Mouse (Mus musculus): ENCODE data around the gene Cdcp2. TPM values are rescaled to one million over a fixed set of nuclear protein-coding genes. Genes with fewer than 3 reads are reported as not detected.

Cdcp2 gene
- total RNA-seq, 2 experiments from 2014 or later = not detected

Other genes with a start within 250 kb of the Cdcp2 start
- 55.9 and 73.4 TPM in 2 replicates for gene Ssbp3, start 186.2 kb upstream of the Cdcp2 start, total RNA-seq (2015; ENCODE audit: low replicate concordance)
- gene Ssbp3, start 186.2 kb upstream of the Cdcp2 start, total RNA-seq (2017; ENCODE audit: low replicate concordance) = 49.8 and 56.6 TPM in 2 replicates
- 20.9 and 25.0 TPM in 2 replicates for gene Mrpl37, start 30.0 kb upstream of the Cdcp2 start, total RNA-seq (2015; ENCODE audit: low replicate concordance)
- gene Mrpl37, start 30.0 kb upstream of the Cdcp2 start, total RNA-seq (2017; ENCODE audit: low replicate concordance) = 5.4 and 17.2 TPM in 2 replicates
- 0.63 TPM in 1 of 2 replicates, not detected in the other for gene Cyb5rl, start 29.9 kb upstream of the Cdcp2 start, total RNA-seq (2015; ENCODE audit: low replicate concordance)
- 0.28 and 0.34 TPM in 2 replicates for gene Cyb5rl, start 29.9 kb upstream of the Cdcp2 start, total RNA-seq (2017; ENCODE audit: low replicate concordance)
- 124 and 174 TPM in 2 replicates for gene Tmem59, start 81.5 kb downstream of the Cdcp2 start, total RNA-seq (2015; ENCODE audit: low replicate concordance)
- 146 and 147 TPM in 2 replicates for gene Tmem59, start 81.5 kb downstream of the Cdcp2 start, total RNA-seq (2017; ENCODE audit: low replicate concordance)
- 6.5 and 20.3 TPM in 2 replicates for gene Tceanc2, start 82.2 kb downstream of the Cdcp2 start, total RNA-seq (2015; ENCODE audit: low replicate concordance)
- gene Tceanc2, start 82.2 kb downstream of the Cdcp2 start, total RNA-seq (2017; ENCODE audit: low replicate concordance) = 6.0 and 22.4 TPM in 2 replicates
- 1.5 TPM in 1 of 2 replicates, not detected in the other for gene Ldlrad1, start 112.3 kb downstream of the Cdcp2 start, total RNA-seq (2015; ENCODE audit: low replicate concordance)
- not detected in 2 replicates for gene Ldlrad1, start 112.3 kb downstream of the Cdcp2 start, total RNA-seq (2017; ENCODE audit: low replicate concordance)
- 2.3 and 12.3 TPM in 2 replicates for gene Lrrc42, start 156.6 kb downstream of the Cdcp2 start, total RNA-seq (2015; ENCODE audit: low replicate concordance)
- gene Lrrc42, start 156.6 kb downstream of the Cdcp2 start, total RNA-seq (2017; ENCODE audit: low replicate concordance) = 11.9 and 13.1 TPM in 2 replicates
- gene Hspb11, start 156.7 kb downstream of the Cdcp2 start, total RNA-seq (2015; ENCODE audit: low replicate concordance) = 7.3 TPM in 1 of 2 replicates, not detected in the other
- 0.98 TPM in 1 of 2 replicates, not detected in the other for gene Hspb11, start 156.7 kb downstream of the Cdcp2 start, total RNA-seq (2017; ENCODE audit: low replicate concordance)
- gene Dio1, start 210.3 kb downstream of the Cdcp2 start, total RNA-seq (2015; ENCODE audit: low replicate concordance) = not detected in 2 replicates
- not detected in 2 replicates for gene Dio1, start 210.3 kb downstream of the Cdcp2 start, total RNA-seq (2017; ENCODE audit: low replicate concordance)
- gene Yipf1, start 217.5 kb downstream of the Cdcp2 start, total RNA-seq (2015; ENCODE audit: low replicate concordance) = 14.0 and 40.7 TPM in 2 replicates
- gene Yipf1, start 217.5 kb downstream of the Cdcp2 start, total RNA-seq (2017; ENCODE audit: low replicate concordance) = 16.6 and 25.2 TPM in 2 replicates